ENCODE assay signal across 16 mouse cellular contexts in the genomic region with DNA sequence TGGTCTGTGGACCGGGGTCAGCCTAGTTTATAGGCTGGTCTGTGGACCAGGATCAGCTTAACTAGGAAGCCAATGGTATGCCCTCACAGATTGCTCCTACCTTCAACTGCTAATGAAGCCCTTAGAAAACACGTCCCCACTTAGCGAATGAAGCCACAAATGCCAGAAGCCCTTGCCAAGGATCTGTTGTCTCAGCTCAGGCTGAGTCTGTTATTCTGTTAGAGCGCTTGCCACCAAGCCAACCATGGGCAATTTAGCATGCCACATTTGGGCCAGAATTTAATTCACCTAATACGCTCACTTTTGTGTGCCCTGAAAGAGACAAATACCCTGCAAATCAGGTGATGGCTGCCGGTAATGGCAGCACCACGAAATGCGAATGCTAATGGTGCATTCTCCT. TPM values are rescaled to one million over a fixed set of nuclear protein-coding genes. Genes with fewer than 3 reads are reported as not detected.
"Had no signal": no experiment of that assay in that cellular context is flagged by ENCODE, and none has a peak within 500 bp of the region (broad histone marks: within the 10 kb centered on the region; RNA-seq: fewer than 3 reads in every experiment).

No protein-coding gene starts in this region.

- H3K9me3 ChIP-seq: kidney, embryonic 15.5 days; limb, embryonic 10.5 days; liver, embryonic 15.5 days; neural tube, embryonic 13.5 days; stomach, embryonic 15.5 days had no signal

- H3K4me2 ChIP-seq: kidney, embryonic 15.5 days; liver, embryonic 11.5 days; liver, embryonic 15.5 days; neural tube, embryonic 13.5 days; stomach, embryonic 15.5 days had no signal

- DNase-seq: kidney, postnatal 25 days; lung, adult 2 months; lung, postnatal 36 days; midbrain, embryonic 14.5 days; right cerebral cortex, postnatal 14 days; thymus, adult 2 months; thymus, postnatal 25 days had no signal

- H3K9ac ChIP-seq: kidney, embryonic 15.5 days; liver, embryonic 15.5 days; neural tube, embryonic 13.5 days; stomach, embryonic 15.5 days had no signal

- H3K36me3 ChIP-seq: kidney, embryonic 15.5 days; limb, embryonic 10.5 days; liver, embryonic 15.5 days; neural tube, embryonic 13.5 days; stomach, embryonic 15.5 days had no signal

- ATAC-seq: lung, postnatal 0 days had no signal

- H3K4me1 ChIP-seq: liver, embryonic 15.5 days had no signal

- H3K27ac ChIP-seq: kidney, embryonic 15.5 days; left cerebral cortex, adult 2 months; limb, embryonic 10.5 days; liver, embryonic 15.5 days; neural tube, embryonic 13.5 days; stomach, embryonic 15.5 days had no signal

- H3K4me3 ChIP-seq: kidney, embryonic 15.5 days; left cerebral cortex, adult 2 months; limb, embryonic 10.5 days; liver, embryonic 15.5 days; neural tube, embryonic 13.5 days; stomach, embryonic 15.5 days had no signal

- H3K27me3 ChIP-seq: kidney, embryonic 15.5 days; neural tube, embryonic 13.5 days; stomach, embryonic 15.5 days had no signal

RNA-seq across cellular contexts. Expression of a gene that starts 20.4 kb away (rescaled TPM):
- total RNA-seq: monocyte, adult 5-6 weeks had no signal
